Mouse (Mus musculus): ENCODE data around the gene C1qc. TPM values are rescaled to one million over a fixed set of nuclear protein-coding genes. Genes with fewer than 3 reads are reported as not detected.
A peak's percentile ranks its signal among the peaks of the same experiment; 100 is the strongest.

The C1qc gene
- total RNA-seq, 2 experiments from 2014 or later, result 7.8 to 12.1 TPM

DNA sequence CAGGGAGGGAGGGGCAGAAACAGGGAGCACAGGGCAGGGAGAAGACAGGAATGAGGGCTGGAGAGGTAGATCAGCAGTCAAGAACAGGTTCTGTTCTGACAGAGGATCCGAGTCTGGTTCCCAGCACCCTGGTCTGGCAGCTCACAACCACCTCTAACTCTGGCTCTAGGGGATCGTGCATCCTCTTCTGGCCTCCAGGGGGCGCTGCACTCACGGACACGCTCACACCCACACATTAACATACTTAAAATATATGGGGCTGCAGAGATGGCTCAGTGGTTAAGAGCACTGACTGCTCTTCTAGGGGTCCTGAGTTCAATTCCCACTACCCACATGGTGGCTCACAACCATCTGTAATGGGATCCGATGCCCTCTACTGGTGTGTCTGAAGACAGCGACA, 32.8 kb downstream of the C1qc start:
- no peak for DNase-seq
- intact Hi-C loops (cut with DNase I), result no loop called here

DNA sequence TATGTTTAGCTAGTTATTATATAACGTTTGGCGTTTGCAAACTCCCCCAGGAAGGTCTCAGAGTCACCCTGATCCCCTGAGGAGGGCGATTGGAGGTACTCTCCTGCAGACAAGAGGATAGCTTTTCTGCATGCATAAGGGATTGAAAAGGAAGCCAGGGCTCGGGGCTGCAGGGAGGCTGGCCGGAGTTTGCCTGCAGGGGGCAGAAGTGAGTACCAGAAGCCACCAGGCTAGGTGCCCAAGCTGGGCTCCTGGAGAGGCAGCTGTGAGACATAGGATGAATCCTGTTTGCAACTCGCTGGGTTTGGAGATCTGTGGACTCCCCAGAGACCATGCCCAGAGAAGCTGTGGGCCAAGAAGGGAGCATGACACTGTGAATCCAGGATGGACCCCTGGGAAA, 37.8 kb downstream of the C1qc start:
- DNase-seq, result no peak
- intact Hi-C loops (cut with DNase I), result no loop called here

DNA sequence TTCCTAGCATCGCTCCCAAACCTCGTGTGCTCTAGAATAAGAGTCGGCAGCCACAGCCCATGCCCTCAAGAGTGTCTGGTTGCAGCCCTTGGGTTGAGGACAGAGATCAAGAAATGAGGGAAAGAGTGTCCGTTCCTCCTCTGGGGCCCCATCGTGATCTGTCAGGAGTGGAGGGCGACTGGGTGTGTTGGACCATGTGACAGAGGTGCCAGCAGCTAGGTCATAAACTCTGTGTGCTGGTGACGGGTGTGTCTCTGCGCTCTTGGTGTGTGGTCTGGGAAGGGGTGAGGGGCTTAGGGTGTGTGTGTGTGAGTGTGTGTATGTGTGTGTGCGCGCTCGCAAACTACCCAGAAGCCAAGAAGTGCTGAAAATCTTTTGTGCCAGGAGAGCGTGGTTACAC, 39.9 kb downstream of the C1qc start:
- no peak for DNase-seq
- intact Hi-C loops (cut with DNase I), result no loop called here

DNA sequence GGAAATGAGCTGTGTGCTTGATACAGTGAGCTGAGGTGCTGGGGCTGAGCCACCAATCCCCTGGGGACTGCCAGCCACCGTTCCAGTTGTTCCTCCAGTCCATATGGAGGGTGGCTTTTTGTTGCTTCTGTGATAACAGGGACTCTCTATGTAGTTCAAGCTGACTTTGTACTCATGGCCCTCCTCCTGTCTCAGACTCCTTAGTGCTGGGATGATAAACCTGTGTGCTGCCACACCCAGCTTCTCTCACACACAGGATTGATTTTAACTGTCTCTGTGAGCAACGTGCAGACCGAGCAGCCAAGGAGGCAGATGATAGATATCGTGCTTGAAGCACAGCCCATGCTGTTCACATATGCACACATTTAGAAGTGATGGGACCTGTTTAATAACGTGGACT, 40.7 kb downstream of the C1qc start:
- no peak for DNase-seq
- intact Hi-C loops (cut with DNase I), result no loop called here

DNA sequence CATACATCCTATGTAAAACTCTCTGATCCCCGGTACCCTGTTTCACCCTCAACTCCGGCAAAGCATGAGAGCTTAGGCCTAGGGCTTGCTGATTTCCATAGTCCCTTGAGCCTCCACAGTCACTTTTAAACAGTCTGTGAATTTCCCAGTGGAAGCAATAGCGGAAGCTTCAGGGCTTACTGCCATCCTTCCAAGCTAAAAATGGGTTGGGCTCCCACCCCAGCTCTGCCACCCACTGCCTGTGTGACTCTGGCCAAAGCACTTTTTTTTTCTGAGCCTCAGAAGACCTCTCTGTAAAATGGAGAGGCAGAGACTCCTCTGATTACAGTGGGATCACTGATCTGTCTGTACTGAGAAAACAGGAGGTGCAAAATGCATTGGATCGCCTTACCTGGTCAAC, 44.3 kb downstream of the C1qc start:
- DNase-seq, result no peak

DNA sequence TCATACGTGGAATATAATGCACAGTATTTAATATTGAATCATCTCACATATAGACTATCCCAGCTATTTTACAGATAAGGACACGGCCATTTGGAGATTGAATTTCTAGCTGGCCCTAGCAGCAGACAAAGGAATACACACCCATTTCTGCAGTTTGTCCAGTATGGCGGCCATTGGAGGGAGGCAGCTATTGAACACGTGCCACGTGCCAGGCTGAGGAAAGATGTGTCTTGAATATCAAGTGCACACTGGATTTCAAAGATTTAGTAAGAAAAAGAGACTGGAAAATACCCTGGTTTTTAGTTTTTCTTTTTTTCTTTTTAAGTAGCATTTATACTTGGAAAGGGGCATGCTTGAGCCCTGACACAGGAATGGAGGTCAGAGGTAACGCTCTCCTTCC, 45.7 kb downstream of the C1qc start:
- intact Hi-C loops (cut with DNase I), result no loop called here
- no peak for DNase-seq

More for the DNA sequence above, 44.3 kb downstream of the C1qc start:
- intact Hi-C loops (cut with DNase I), result no loop called here

DNA sequence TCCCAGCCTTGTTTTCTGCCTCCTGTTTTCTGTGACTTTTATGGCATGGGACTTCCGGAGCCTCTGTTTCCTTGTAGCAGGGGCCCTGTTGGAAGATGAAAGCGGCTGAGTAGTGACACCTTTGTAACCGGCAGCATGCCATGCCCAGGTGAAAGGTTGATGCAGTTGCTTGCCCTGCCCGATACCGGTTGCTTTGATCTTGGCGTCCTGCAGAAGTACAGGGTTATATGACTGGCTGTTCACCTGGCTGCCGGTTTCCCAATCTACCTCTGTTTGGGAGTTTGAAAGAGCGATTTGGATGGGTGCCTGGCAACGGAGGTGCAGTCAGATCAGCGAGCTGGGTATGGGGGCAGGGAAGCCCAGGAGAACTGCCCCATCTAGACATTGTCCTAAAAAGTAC, 50.1 kb downstream of the C1qc start:
- DNase-seq, result no peak
- intact Hi-C loops (cut with DNase I), result loop anchor here (5.0 kb wide), 1 partner anchor 229 kb away; no protein-coding TSS in a partner anchor

DNA sequence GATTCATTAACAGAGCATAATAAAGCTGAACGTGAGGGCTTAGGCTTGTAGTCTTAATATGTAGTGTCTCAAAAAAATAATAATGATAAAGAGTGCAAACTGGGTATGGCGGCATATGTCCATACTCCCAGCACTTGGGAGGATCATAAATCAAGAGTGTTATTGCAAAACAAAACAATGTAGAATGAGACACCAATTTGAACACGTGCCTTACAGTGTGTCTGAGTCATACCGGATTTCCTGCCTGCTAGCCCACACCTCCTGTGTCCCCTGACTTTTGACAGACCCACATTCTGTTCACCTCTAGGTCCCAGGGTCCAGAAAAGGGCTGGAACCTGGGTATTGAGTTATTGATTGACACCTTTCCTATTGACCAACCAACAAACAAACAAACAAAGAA, 50.8 kb downstream of the C1qc start:
- intact Hi-C loops (cut with DNase I), result loop anchor here (5.0 kb wide), 1 partner anchor 230 kb away; no protein-coding TSS in a partner anchor

DNA sequence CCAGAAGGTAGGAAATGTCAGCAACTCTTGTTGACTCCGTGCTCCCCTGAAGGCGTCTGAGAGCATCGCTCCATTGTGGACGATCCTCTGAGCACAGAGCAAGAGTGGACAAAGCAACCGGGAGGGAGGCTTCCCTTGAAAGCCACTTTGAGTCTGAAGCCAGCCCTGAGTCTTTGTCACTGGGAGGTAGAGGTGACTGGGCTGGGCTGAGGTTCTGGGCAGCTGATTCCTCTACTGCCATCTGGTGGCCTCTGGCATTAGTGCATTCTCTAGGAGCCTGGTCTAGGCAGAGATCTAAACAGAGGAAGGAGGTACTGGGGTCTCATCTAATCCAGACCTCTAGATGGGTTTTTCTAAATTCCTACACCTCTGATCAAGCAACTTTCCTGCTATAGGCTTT, 51.8 kb downstream of the C1qc start:
- peak; percentile 50 for DNase-seq
- intact Hi-C loops (cut with DNase I), result loop anchor here (1.0 to 5.0 kb wide), 2 partner anchors 163 to 231 kb away; no protein-coding TSS in a partner anchor

More for the DNA sequence above, 50.8 kb downstream of the C1qc start:
- DNase-seq, result no peak

Other genes starting within 250 kb of the C1qc start
- under 1 TPM; 0.87 to 0.94 TPM for gene Ephb2, start 57.1 kb downstream of the C1qc start, total RNA-seq (2021)
- gene C1qb, start 6.9 kb downstream of the C1qc start, total RNA-seq (2021), result 10 to 100 TPM in 1 of 2 experiments, 1 to 10 TPM in 1; 9.9 to 13.7 TPM
- gene C1qa, start 5.7 kb upstream of the C1qc start, total RNA-seq (2021), result 10 to 100 TPM in 1 of 2 experiments, 1 to 10 TPM in 1; 8.9 to 13.5 TPM
- not detected for gene Epha8, start 63.8 kb upstream of the C1qc start, total RNA-seq (2021)
- gene Zbtb40, start 155.7 kb upstream of the C1qc start, total RNA-seq (2021), result 1 to 10 TPM; 6.5 to 7.3 TPM

Data from gastrocnemius, postnatal 36 days (tissue).